Mouse (Mus musculus) ovary, adult 18-20 months (tissue): ENCODE measurements around the gene Gm49394.

ENCODE experiments used
- DNase-seq: peaks from one replicate; pipeline ENCODE4 v3.0.0; 2022; ENCODE audit warnings: low spot score, mixed read lengths

The Gm49394 gene

GRCm38 (mm10) chr7:142669751-142670625, at the start of gene Gm49394:
Gm49394 (minus strand) TSS chr7:142669942.
- no peak for DNase-seq

GRCm38 (mm10) chr7:142714783-142715498, 45.2 kb upstream of the Gm49394 start:
- no peak for DNase-seq

GRCm38 (mm10) chr7:142706873-142707272, 37.1 kb upstream of the Gm49394 start:
- DNase-seq: no peak

GRCm38 (mm10) chr7:142699334-142699860, 29.7 kb upstream of the Gm49394 start:
- DNase-seq: no peak

DNA sequence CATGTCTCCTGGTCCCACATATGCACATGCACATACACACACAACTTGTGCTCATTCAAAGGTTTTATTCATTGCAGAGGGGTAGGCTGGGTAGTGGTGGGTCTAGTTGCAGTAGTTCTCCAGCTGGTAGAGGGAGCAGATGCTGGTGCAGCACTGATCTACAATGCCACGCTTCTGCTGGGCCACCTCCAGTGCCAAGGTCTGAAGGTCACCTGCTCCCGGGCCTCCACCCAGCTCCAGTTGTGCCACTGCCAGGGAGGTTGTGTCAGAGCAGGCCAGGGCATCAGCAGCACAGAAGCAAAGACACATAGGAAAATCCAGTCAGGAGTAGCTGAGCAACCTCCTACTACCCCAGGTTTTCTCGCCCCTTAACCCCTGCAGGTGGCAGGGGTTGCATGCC, 8.9 kb upstream of the Gm49394 start:
- DNase-seq: no peak

DNA sequence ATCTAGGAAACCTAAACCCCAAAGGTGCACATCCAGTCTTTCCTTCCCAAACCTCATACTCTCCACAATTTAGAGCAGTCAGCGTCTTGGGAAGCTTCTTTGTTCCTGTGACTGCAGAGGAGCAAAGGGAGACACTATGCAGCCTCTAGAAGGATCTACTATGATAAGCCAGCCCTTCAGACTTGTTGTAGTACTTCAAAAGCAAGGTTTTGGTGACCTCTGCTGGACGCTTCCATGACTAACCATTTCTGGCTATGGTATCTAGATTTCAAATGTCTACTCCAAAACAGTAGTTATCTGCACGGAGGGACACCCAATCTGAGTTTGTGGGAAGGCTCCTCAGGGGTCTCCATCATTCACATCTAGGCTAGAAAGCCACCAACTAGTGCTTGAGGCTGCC, 5.9 kb upstream of the Gm49394 start:
- no peak for DNase-seq

DNA sequence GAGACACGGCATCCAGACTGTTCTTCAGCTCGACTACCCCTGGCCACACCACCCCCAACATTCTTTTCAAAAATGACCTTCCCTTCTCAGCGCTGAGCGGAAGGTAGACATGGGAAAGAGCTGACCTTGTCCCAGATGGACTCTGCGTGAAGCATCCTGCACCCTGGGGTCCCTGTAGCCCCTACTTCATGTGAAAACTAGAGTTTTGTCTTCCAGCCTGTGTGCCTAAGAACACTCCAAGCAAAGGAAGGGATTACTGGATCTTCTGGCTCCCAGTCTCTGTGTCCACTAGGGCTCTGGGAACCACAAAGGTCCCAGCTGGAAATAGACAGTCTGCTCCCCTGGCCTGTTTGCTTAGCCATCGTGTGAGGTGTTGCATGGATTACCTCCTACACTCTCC, 5.4 kb upstream of the Gm49394 start:
- DNase-seq: no peak

DNA sequence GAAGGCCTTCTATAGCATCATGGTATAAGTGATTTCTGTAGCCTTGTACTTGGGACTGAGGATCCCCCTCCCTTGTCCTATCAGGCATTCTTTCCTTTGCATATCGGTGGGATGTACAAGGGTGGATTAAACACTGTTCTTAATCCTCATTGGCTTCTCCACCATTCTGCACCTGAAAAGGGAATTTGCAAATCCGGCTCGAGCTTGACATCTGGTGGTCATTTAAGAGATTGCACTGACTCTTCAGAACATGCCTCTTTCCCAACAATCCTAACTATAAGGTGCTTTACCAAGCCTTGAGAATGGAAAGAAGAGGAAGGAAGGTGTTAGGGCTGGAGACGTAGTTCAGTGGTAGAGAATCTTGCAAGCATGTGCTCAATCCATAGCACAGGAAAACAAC, 2.4 kb upstream of the Gm49394 start:
- no peak for DNase-seq

- no peak for DNase-seq
These were observed 1.3 kb upstream of the Gm49394 start for GRCm38 (mm10) chr7:142671067-142671466.

GRCm38 (mm10) chr7:142668328-142668727, 1.4 kb downstream of the Gm49394 start:
- no peak for DNase-seq

- DNase-seq: no peak
These were observed 2.2 kb downstream of the Gm49394 start for GRCm38 (mm10) chr7:142667521-142667920.

GRCm38 (mm10) chr7:142666659-142667058, 3.1 kb downstream of the Gm49394 start, which contains the start of gene Igf2:
Igf2 (minus strand) TSS chr7:142666816.
- DNase-seq: no peak

DNA sequence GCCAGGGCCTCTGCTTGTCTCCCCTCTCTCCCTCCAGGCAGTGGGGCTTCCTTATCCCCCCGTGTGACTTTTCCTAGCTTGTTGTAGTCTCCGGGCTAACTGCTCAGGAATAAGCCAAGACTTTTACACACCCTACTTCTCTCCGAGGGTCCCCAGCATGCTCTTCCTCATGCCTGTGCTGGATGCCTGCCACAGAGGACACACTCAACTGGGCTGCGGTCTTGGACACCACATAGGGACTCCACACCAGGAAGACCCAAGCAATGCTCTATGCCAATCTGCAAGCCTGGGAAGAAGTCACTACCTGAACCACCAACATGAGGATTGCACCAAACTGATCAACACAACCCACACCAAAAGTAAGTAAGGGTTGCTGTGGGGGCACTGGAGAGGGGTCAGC, 3.6 kb downstream of the Gm49394 start:
- DNase-seq: no peak

DNA sequence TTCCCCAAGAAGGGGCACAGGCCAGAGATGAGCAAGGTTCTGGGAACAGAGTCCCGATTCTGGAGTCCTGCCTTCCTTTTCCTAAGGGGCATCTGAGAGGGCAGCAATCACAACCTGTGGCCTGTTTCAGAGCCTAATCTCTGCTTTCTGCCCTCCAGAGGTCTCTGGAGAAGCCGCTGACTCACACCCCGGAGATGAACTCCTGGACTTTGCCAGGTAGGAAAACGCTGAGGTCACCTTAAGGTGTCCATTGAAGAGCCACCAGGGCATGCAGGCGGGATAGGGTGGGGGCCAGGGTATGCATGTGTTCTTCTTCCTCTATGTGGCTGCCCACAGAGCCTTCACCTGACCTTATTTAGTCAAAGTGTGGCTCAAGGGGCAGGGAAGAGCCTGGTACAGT, 4.4 kb downstream of the Gm49394 start:
- no peak for DNase-seq

DNA sequence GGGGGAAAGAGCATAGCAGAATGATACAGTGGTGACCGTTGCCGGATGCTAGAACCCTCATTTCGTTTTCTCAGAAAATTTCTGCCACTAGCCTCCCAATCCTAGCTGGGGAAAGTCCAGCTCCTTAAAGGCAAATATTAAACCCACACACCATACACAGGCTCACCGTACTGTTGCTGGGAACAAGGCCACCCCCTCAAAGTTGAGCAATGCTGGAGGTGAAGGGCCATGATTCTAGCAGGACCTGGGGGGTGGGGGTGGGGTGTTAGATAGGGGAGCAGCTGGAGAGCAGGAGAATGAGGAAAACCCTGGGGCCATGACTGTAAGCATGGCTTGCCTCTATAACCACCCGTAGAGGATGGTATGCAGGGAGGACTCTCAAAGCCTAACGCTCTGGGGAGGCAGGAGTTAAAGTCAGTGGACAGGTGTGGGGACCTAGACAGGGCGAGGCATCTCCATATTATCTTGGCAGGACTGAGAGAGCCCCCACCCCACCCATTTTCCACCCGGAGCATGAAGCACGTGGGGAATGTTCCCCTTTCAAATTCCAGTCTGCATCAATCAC, 5.2 kb downstream of the Gm49394 start:
- no peak for DNase-seq

GRCm38 (mm10) chr7:142663931-142664421, 5.8 kb downstream of the Gm49394 start:
- DNase-seq: no peak

GRCm38 (mm10) chr7:142663151-142663550, 6.6 kb downstream of the Gm49394 start:
- no peak for DNase-seq

- DNase-seq: no peak
These were observed 7.9 kb downstream of the Gm49394 start for GRCm38 (mm10) chr7:142661811-142662210.

DNA sequence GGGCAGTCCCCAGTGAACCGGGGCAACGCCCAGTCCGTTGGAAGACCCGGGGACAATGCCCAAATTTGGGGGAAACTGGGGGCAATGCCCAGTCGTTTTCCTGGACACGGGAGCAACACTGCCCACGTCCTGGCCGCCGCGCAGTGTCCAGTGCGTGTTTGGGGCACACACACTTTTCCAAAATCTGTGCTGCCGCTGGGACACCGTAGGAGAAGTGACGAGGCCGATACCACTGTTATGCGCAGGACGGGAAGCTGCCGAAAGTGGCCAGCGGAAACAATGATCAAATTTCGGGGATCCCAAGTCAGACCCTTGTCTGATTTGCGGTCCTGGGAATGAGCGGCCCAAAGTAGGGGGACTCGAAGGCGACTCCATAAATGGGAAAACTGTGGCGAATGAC, 8.7 kb downstream of the Gm49394 start:
- no peak for DNase-seq

DNA sequence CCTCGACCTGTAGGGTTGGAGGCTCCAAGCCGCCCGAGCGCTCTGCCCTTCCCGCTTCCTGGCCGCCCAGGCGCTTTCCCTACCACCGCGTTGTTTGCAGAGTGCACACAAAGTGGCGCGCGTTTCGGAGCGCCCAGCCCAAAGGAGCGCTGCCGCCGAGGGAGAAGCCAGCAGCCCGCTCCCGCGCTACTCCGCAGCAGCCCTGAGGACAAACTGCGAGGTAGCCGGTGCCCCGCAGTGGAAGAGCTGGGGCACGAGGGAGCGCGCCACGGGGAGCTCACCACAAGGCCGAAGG, 9.1 kb downstream of the Gm49394 start:
- DNase-seq: no peak

GRCm38 (mm10) chr7:142659767-142660650, 9.7 kb downstream of the Gm49394 start:
- no peak for DNase-seq
